Mouse (Mus musculus) c-Kit-positive CD71-negative TER-119-negative erythroid progenitor cells, embryonic 14.5 days (primary cell): Measurements from ENCODE around the gene Tmem108.

Source experiments
- DNase-seq: peaks from one replicate; pipeline ENCODE4 v3.0.0-alpha.2; 2013; ENCODE audit warnings: low read depth

Tmem108 gene

DNA sequence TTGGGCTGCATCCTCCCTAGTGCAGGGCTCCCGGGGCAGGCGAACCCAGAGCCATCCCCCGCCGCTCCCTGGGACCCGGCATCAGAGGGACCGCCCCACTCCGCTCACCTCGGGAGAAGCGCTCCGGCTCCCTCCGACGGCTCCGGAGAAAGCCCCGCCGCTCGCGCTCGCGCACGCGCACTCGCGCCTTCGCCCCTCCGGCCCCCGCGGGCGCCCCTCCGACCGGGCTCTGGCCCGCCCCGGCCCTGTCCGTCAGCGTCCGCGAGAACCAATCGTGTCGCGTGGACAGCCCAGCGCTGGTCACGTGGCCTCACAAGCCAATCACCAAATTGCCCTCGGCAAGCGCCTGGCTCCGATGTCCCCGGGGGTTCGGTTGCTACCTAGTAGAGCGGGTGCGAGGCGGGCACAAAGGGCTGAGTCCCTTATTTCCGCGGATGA, at the start of gene Tmem108:
Gene Tmem108 (minus strand): TSS at position 191 of the 438 bp plus-strand sequence.
- no peak for DNase-seq

DNA sequence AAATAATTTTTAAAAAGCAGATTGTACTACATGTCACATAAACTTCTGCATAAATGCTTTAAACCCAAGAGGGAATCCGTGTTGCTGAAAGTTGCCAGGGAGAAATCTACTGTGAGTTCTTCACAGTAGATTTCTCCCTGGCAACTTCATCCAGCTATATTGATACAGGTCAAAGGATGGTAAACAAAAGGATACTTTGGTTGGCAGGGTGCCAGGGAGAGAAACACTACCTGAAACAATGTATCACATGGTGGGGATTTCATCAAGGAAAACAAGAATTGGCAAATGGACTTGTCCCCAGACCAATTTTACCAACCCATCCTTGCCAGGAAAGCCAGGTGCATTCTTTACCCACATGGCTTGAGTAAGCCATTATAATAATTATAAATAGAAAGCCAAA, 27.4 kb upstream of the Tmem108 start:
- no peak for DNase-seq

DNA sequence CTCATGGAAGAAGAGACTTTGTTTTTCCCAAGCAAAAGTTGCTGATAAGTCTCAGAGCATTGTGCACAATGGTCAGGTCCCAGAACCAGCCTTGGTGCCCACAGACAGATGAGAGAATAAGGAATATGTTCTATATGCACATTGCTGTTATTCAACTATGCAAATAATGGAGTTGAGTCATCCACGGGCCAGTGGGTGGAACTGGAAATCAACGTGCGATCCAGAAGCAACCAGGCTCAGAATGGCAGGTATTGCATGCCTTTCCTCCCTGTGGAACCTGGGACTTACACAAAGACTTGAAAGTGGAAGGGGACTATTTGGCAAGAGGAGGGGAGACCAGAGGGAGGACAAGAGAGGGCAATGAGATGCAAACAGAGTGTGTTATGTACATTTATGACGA, 22.5 kb upstream of the Tmem108 start:
- no peak for DNase-seq

DNA sequence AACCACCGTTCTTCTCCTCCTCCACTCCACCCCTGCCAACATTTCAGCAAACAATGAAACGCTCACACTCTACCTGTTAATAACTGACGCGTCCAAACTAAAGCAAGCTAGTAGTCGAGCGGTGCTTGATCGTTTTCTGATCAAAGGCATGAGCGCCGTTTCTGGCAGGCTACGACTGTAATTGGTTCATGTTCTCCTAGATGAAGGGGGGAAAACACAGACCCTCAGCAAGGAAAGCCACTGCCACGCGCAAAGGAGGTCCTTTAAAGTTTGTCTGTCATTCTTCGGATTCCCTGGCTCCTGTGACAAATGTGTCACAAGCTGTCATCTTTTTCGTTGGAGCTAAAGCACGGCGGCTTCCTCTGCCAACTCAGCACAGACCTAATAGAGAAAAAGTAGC, 21.6 kb upstream of the Tmem108 start:
- DNase-seq, result no peak

DNA sequence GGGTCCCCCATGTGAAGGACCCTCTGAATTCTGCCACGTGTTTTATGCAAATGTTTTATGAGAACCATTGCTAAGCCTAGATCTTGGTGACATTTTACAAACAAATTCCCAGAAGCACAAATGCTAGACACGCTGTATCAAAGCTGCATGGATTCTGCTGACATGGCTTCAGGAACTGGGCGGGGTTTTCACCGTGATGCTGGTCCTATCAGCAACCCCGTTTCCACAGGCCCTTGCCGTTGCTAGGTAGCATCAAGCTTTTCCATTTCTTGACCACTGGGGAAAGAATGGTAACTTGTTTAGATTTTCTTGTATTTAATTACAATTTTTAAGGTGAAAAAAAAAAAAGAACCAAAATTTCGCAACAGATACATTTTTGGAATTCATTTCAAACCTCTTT, 20.7 kb upstream of the Tmem108 start:
- DNase-seq, result no peak

DNA sequence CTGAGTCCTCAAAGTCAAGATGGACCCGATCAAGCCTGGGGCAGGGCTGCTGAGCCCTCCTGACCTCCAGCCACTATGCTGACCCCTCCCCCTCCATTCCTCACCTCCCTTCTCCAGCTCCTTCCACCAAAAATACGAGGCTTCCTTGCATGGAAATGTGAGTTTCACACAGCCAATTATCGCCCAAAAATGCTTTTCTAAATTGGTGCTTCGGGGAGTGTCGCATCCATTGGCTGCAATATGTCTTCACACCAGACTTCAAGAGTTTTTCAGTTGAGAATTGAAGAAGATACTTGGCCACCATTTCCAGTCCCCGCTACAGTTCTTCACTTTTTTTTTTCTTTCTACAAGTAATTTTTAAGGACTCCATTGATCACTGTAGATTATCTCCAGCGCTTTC, 19.8 kb upstream of the Tmem108 start:
- DNase-seq, result no peak

DNA sequence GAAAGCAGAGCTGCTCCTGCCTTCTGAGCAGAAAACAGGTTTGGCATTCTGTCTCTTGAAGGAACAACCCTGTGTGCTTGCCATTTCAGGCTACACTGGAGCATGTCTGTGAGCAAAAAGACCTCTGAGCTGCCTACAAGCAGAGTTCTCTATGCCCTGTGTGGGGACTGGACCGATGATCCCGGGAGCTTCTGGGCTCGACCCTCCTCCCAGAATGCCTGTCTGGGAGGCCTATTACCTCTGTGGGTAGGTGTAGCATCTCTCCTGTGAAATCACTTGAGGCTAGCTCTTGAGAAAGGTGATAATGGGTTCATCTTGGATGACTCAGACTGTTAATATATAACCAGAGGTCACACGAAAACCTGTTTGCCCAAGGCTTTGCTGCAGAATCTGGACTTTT, 19.0 kb upstream of the Tmem108 start:
- no peak for DNase-seq

DNA sequence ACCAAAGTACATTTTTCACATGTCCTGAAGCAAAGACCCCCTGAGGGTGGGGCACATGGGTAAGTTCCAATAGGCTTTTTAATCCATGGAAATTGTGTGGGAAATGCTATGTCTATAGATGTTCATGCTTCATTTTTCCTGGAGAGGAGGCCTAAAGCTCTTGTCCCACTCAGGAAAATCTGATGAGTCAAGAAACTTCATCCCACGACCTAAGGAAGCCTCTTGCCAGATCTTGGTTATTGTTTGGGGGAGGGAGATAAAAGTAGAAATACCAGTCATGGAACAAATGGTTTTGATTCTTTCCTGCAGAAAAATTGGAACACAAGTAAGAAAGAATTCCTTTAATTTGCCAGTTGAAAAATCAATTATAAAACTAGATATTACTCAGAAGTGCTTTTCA, 16.5 kb upstream of the Tmem108 start:
- no peak for DNase-seq

DNA sequence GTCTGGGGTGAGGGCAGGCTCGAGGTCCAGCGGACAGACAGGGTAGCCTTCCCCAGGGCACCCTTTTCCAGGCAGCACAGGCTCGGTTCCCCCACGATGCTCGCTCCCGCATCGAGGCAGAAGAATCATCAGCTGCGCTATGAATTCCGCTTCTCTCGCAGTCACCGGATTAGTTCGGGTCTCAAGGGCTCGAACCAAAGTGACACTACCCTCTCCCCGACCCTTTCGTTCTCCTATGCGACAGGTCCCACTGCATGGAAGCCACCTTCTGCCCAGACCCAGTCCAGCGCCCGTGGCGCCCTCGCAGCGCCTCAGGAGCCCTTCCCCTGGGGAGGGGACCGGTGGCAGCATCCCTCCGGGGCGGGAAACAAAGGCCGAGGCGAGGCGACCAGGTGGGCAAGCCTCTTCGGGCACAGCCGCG, 476 bp downstream of the Tmem108 start:
- DNase-seq, result no peak

DNA sequence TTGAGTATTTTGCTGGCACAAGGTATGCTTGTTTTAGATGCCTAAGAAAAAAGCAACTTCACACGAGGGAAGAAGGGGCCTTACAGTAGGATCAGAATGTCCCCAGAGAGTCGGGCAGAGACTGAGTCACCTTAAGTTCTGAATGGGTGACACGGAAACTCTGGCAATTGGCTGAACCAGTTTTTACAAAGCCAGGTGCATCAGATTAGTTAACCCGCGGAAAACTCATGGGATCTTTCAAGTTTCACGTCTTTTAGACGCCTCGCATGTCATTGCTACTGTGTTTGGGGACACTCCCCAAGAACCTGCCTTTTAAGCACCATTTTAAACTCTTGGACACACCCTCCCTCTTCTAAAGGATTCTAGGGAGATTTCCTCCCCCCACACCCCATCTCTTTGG, 1.3 kb downstream of the Tmem108 start:
- no peak for DNase-seq

DNA sequence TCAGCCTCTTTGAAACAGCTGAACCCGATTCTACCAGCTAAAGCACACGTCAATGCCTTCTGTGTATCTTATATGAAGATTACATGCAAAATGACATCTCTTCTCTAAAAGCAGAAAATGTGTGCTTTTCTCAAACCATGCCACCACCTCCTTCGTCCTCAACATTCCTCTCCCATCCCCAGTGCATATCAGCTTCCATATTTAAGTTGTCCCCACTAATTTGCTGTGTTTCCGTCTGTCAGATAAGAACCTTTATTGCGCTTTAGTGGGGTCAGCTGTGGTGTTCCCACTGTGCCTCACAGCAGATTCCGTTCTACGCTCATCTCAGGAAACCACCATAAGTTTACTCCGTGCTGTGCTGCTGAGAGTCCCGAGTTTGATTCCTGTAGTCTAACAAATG, 1.8 kb downstream of the Tmem108 start:
- DNase-seq, result no peak

DNA sequence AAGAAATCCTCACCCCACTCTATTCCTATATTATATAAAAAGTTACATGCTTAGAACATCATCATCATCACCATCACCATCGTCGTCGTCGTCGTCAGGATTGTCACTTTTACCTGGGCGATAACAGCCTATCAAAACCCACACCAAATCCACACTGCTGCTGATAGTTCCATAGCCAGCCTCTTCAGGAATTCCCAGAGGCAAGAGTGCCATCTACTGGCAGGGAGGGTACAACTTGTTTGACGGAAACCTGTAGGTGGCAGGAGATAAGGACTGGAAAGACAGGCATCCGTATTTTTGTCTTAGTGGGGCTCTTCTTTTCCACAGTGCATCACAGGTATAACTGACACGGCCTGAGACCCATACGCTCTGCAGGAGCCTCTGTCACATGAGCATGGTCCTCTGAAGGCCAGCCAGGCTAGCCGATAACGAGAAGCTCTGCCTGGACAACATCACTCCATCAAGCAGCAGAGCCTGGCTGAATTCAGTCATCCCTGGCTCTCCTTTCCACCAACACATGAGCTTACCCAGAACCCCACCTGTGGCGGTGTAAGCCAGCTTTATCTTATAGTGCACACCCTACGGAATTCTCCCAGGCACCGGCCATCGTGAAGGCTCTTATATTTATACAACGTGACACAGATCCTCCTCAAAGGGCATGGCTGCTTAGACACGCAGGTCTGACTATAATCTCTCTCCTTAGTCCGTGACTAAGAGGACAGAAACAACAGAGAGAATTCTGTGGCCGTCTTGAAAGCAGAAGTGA, 2.5 kb downstream of the Tmem108 start:
- peak; percentile 63 for DNase-seq

DNA sequence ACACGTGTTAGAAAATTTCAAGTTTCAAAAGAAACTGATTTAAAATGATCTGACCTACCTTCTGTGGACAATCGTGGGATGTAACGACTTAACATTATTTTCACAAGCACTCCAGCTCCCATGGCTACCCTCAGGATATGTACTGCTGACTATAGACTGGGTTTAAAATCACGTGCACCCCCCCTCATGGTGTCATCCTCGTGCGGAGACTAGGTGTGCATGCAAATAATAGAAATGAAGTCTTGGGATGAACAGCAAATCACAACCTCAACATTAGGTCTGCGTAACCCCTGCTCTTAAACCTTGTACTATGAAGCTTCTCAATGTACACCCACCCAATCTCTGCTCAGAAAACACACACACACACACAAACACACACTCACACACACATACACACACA, 3.4 kb downstream of the Tmem108 start:
- DNase-seq, result no peak

DNA sequence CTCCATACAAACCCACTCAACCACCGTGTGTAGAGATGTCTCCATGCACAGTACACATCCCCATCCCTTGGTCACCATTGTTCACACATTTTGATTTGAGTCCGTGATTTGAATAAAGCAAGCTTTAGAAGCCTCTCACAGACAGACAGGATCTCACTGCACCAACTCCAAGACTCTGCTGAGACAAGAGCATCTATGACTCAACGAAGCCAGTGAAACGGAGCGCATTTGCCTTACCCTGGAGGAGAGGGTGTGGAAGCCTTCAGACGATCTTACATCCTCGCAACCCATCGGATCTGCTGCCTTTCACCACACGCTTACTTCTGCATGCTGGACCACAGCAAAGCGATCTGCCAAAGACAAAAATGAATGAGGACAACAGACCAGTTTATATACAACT, 9.0 kb downstream of the Tmem108 start:
- no peak for DNase-seq

DNA sequence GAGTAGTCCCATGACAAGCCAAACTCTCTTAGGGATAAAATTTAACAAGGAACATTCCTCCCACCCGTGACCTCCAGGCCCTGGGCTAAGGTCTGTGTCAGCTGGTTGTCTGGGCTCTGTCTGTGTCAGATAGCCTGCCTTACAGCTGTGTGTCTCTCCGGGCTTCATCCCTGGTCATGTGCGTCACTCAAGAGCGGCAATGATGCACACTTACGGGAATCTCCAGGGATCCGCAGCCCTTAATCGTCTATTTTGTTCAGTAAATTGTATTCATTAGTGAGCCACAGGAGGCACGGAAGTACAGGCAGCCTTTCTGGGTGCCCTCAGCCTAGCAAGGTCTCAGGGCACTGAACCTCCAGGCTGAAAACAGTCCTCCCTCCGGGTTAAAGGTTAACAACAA, 10.1 kb downstream of the Tmem108 start:
- no peak for DNase-seq

DNA sequence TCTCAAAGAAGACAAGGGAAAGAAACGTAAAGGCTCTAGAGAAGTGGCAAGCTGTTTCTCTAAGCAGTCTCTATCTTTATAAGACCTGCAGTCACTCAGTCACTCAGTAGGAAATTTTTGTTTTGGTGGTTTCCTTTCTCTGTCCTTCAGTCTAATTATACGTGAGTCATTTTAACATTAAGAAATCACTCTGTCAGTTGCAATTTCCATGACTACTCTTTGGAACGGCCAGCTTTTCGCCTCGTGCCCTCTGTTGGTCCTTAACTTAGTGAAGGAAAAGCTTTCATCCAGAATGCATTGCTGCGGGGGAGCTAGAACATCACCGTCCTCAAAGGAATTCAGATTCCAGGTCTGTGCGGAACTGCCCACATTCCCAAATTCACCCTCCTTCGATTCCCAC, 11.1 kb downstream of the Tmem108 start:
- no peak for DNase-seq

DNA sequence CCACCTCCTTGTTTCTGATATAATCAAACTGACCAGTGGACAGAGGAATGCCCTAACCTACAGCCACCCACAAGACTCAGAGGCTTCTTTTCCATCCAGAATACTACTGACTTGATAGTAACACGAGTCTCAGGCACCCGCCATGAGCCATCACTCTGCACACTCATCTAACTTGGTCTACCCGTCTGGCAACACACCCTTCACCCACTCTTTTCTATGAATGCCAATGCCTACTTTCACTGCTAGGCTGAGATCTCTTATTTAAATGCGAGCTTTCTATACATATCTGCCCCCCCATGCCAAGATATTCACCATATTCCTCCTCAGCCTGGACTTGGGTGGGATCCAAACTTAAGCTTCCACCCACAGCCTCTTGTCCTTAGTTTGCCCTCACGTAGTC, 15.0 kb downstream of the Tmem108 start:
- DNase-seq, result no peak

DNA sequence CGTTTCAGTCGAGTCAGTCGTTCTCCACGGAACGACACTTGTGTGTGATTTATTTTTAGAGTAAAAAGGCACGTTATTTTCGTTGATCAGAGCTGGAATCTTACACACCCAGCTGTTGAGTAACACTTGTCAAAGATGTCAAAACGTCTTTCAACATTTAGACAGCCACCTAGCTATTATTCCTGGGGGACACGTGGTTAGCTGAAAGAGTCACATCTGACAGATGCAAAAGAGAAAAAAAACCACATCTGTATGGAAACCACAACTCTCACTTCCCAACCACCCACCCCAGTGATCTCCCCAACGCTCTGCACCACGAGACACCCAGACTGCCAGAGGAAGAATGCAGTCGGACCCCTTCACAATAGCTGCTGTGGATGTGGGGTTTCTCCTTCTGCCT, 21.5 kb downstream of the Tmem108 start:
- DNase-seq, result no peak

DNA sequence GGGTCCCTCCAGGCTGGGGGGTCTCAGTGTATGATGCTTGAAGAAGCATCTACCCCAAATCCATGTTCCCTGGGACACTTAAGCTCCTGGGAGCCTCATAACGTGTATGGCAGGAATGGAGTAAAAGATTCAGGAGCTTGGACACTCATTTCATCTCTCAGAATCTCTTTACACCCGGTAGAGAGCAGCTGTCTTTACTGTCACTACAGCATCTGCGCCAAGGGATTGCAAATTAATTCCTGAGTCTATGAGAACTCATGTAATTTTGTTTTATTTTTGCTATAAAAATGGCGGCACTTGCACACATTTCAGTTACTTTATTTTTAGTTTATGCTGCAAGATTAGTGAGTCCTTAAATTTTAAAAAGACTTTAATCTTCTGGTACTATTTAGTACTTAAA, 22.6 kb downstream of the Tmem108 start:
- DNase-seq, result no peak

DNA sequence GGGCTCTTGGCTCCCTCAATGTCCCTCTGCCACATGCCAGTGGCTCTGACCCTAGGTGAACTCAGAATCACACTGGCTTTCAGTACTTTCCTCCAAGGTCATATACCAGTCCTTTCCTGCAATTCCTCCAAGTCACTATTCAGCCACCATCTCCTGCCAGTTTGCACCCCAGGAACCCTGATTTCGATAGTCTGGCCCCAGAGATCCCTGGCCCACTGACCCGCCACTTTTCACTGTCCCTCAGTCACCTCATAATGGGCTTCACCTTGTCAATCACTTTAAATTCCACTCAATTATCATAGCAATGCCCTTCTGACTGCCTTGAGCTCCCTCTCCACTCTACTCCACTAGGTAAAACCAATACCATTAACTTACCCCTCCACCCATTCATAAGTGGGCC, 31.9 kb downstream of the Tmem108 start:
- no peak for DNase-seq

DNA sequence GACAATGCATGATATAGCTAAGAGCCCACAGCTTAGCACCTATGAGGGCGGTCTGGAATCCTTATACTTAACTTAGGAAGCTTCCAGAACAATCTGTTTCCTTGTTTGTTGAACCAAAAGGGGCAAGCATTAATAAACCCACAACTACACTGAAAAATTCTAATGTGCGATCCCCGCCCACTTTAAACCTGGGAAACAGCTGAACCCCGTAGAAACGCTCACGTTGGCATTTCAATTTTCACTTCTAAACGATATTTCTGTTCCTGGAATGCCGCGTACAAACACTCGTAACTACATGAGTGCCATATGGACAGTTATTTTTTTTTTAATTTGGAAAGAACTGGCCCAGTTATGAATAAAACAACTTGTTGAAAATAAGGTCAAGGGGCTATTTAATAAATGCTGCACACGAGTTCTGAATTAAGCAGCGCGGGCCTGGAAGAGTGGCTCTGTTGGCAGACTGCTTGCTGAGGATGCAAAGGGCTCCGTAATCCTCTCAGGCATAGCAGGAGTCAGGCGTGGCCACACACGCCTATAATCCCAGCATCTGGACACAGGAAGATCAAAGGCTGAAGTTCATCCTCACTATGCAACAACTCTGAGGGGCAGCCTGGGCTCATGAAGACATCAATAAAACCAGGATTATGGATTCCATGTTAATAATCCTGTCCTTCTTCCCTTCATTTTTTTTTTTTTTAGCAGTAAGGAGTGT, 34.7 kb downstream of the Tmem108 start:
- DNase-seq, result no peak

DNA sequence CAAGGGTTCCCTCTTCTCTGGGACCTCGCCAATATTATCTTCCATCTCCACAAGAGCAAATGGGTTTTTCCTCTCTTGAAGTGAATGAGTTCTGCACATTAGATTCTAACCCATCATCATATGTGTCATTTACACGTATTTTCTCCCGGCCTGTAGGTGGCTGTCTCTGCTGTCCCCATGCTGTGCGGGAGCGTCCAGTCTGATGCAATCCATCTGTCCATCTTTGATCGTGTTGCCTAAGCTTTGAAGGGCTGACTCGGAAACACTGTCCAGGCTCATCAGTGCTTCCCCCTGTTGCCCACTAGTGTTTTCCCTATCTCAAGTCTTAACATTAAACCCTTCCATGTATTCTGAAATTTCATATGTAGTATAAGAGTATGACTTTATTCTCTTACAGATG, 36.1 kb downstream of the Tmem108 start:
- no peak for DNase-seq

DNA sequence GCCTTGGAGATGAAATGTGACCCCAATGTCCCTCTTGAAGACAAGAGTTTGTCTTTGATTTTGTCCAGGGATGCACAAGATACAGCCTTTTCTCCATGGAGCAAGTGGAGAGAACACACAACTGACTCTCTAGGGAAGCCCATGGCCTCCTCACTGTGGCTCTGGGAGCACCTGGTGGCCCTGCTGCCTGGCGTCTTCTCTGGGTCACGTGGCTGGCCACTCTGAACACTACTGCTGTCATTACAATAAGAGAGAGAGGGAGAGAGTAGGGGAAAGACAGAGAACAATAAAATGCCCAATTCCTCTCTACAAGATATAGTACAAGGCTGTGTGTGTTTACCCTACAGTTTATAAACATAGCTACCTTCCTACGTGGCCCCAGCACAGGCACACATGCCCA, 40.2 kb downstream of the Tmem108 start:
- DNase-seq, result no peak

DNA sequence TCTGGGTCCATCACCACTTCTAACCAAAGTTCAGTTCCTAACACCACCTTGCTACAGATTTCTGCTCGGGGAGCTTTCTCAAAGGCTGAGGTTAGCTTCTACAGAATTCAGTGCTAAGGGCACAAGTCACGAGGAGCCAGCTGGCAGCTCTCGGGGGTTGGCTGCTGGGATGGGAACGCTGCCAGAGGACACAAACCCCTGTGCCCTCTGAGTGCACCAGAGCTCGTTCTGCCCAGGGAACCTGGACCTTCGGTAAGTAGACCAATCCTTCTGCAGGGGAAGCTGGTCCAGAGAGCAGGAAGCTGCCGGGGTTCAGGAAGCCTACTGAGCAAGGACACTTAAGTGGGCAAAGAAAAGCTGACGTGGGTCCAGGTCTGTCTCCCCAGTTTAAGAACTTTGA, 40.6 kb downstream of the Tmem108 start:
- no peak for DNase-seq
